In the genomic region with DNA sequence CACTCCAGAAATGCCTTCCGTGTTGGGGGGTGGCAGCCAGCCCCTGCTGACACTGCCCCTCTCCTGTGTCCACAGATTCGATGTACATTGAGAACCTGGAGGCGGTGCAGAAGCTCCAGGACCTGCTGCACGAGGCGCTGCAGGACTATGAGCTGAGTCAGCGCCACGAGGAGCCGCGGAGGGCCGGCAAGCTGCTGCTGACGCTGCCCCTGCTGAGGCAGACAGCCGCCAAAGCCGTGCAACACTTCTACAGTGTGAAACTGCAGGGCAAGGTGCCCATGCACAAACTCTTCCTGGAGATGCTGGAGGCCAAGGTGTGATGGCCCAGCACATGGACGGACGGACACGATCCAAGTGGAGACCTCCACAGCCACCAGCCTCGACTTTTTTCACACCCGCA, we compare ENCODE assay signal across 9 mouse cellular contexts.
DNase-seq lines count a peak whose midpoint lies in the region; ATAC-seq and TF ChIP-seq lines count a peak whose summit lies in the region.
"Had no signal": no experiment of that assay in that cellular context is flagged by ENCODE, and none has a peak within 500 bp of the region (broad histone marks: within the 10 kb centered on the region; RNA-seq: fewer than 3 reads in every experiment).

No protein-coding gene starts in this region.

- no peak overlapping the region for H3K9ac ChIP-seq in intestine, postnatal 0 days (ENCODE audit: low read depth, low read length)

- H3K9me3 ChIP-seq in E14TG2a.4 (ENCODE audit: low read length): no peaks in the 10 kb centered on the region
- H3K9me3 ChIP-seq in intestine, postnatal 0 days (ENCODE audit: control insufficient read depth): no peaks in the 10 kb centered on the region

- H3K27ac ChIP-seq in intestine, postnatal 0 days (ENCODE audit: low read depth, low read length): no peak overlapping the region

- H3K4me2 ChIP-seq in intestine, postnatal 0 days (replicated peaks; ENCODE audit: low read depth): no peak overlapping the region

- no peak for TF ChIP-seq CTCF in E14TG2a.4 (conservative IDR thresholded peaks at IDR 0.05; ENCODE audit: low read length)
- no peak for TF ChIP-seq CTCF in intestine, postnatal 0 days (IDR thresholded peaks at IDR 0.05; ENCODE audit: low read depth)

- intact Hi-C loops in left cerebral cortex, postnatal 4 days (cut with DNase I): no loop called here

- peak; percentile 94 for ATAC-seq in frontal cortex, adult (ENCODE audit: low TSS enrichment)
- no peak for ATAC-seq in intestine, postnatal 0 days

- peak overlapping the region; percentile 39; the same call in 1 of the 2 replicates for H3K4me3 ChIP-seq in E14TG2a.4 (replicated peaks; ENCODE audit: low read length)
- no peak overlapping the region for H3K4me3 ChIP-seq in intestine, postnatal 0 days (ENCODE audit: low read depth, low read length)

- WGBS in intestine, postnatal 0 days: 24% methylated on average over 18 of the region's 18 CpGs

- peaks cover 98% of the 10 kb centered on the region for H3K36me3 ChIP-seq in E14TG2a.4 (ENCODE audit: insufficient read depth, low read length)
- no peaks in the 10 kb centered on the region for H3K36me3 ChIP-seq in intestine, postnatal 0 days (ENCODE audit: control insufficient read depth, insufficient read depth)

- H3K4me1 ChIP-seq in E14TG2a.4 (replicated peaks; ENCODE audit: low read depth, low read length): peaks cover 87% of the 10 kb centered on the region
- no peaks in the 10 kb centered on the region for H3K4me1 ChIP-seq in intestine, postnatal 0 days (replicated peaks; ENCODE audit: control insufficient read depth, insufficient read depth, low read length)

- no peaks in the 10 kb centered on the region for H3K27me3 ChIP-seq in E14TG2a.4 (ENCODE audit: insufficient read depth, low read length)
- H3K27me3 ChIP-seq in intestine, postnatal 0 days (replicated peaks; ENCODE audit: control insufficient read depth, insufficient read depth, low read length): no peaks in the 10 kb centered on the region

- peak; percentile 8 for DNase-seq in adrenal gland, adult 2 months
- no peak for DNase-seq in adrenal gland, postnatal 4 days (ENCODE audit: low spot score in 2 of 2)
- DNase-seq in left cerebral cortex, postnatal 4 days: peak; percentile 60
- no peak for DNase-seq in lung, postnatal 14 days
- DNase-seq in c-Kit-positive CD71-positive TER-119-positive erythroid progenitor cells, embryonic 14.5 days (ENCODE audit: low spot score): no peak
- DNase-seq: spleen, adult 18-20 months had no signal

Comparison
In these comparisons a context has a peak if more than half of its experiments do, and no peak if none do; other contexts are left out.
1. DNase-seq: peak in adrenal gland, adult 2 months (single experiment) and left cerebral cortex, postnatal 4 days (single experiment); none in adrenal gland, postnatal 4 days (0 of 2), lung, postnatal 14 days (single experiment) and c-Kit-positive CD71-positive TER-119-positive erythroid progenitor cells, embryonic 14.5 days (single experiment).